Mouse (Mus musculus) neural tube, embryonic 14.5 days (tissue): ENCODE data around the gene Timm50. TPM values are rescaled to one million over a fixed set of nuclear protein-coding genes. Genes with fewer than 3 reads are reported as not detected.

Source experiments
- ATAC-seq: fragments of 200-750 bp; cut with Nextera tagmentation; 2 replicates; pipeline ENCODE4 v1.8.0; 2017; ENCODE audit warnings: low read depth, mild to moderate bottlenecking, moderate TSS enrichment, moderate library complexity
- H3K27ac ChIP-seq: fragments of 300-500 bp; sonication (generic); 2 replicates; pipeline ENCODE4 v1.5.1; 2014; ENCODE audit warnings: low read depth, mild to moderate bottlenecking, control low read depth, low read length, moderate library complexity, mixed read lengths
- H3K27me3 ChIP-seq: fragments of 300-500 bp; sonication (generic); 2 replicates; pipeline ENCODE4 v1.6.1; 2014; ENCODE audit warnings: low read length; ENCODE audit not compliant: control insufficient read depth, insufficient read depth
- H3K36me3 ChIP-seq: fragments of 300-500 bp; sonication (generic); 2 replicates; pipeline ENCODE4 v1.6.1; 2014; ENCODE audit warnings: low read length, mixed read lengths; ENCODE audit not compliant: control insufficient read depth, insufficient read depth
- H3K4me1 ChIP-seq: fragments of 300-500 bp; sonication (generic); 2 replicates; pipeline ENCODE4 v1.6.1; 2014; ENCODE audit warnings: low read length; ENCODE audit not compliant: control insufficient read depth, insufficient read depth
- H3K4me2 ChIP-seq: fragments of 300-500 bp; sonication (generic); 2 replicates; pipeline ENCODE4 v1.6.1; 2014; ENCODE audit warnings: mild to moderate bottlenecking, low read depth, low read length, control low read depth
- H3K4me3 ChIP-seq: fragments of 300-500 bp; sonication (generic); 2 replicates; pipeline ENCODE4 v1.5.1; 2014; ENCODE audit warnings: low read depth, low read length, control low read depth, mixed read lengths
- H3K9ac ChIP-seq: fragments of 300-500 bp; sonication (generic); replicated peaks from 2 replicates; pipeline ENCODE4 v1.6.1; 2014; ENCODE audit warnings: low read depth, mild to moderate bottlenecking, control low read depth, low read length, mixed read lengths
- H3K9me3 ChIP-seq: fragments of 300-500 bp; sonication (generic); 2 replicates; pipeline ENCODE4 v1.6.1; 2016; ENCODE audit warnings: low read length; ENCODE audit not compliant: control insufficient read depth
- WGBS: fragments of 180-500 bp; shearing (Covaris S2); extraction: QIAGEN DNeasy Blood & Tissue Kit; methylation state at CpG from one replicate; pipeline ENCODE4 v1.1.7; 2014; 5-methylcytosine and 5-hydroxymethylcytosine counted together
- polyA plus RNA-seq: library from polyadenylated mRNA; unstranded; fragments of >200 nt; fragmentation: Nextera tagmentation; extraction: Ambion mirVana; gene quantifications from 2 replicates; pipeline ENCODE4 v1.2.1, GENCODE M21; 2014

Gene Timm50
- 132 and 139 TPM in 2 replicates for polyA plus RNA-seq

- H3K36me3 ChIP-seq, result peaks cover 48% of the 10 kb centered on the region
- WGBS, result under 1% methylated on average over 43 of the region's 45 CpGs
- H3K4me3 ChIP-seq, result peak within 1 kb of the TSS; percentile 91
- H3K9me3 ChIP-seq, result no peaks in the 10 kb centered on the region
- H3K27ac ChIP-seq, result peak within 1 kb of the TSS; percentile 75
- peaks cover 7% of the 10 kb centered on the region for H3K4me1 ChIP-seq
- H3K27me3 ChIP-seq, result no peaks in the 10 kb centered on the region
- peak within 1 kb of the TSS; percentile 82 for H3K9ac ChIP-seq
- ATAC-seq, result peak; percentile 97
- peak within 1 kb of the TSS; percentile 91 for H3K4me2 ChIP-seq
Observed at GRCm38 (mm10) chr7:28311926-28312543, at the start of gene Timm50. Gene Timm50 (minus strand): TSS chr7:28312072.

GRCm38 (mm10) chr7:28360291-28360690 is 48.4 kb upstream of the Timm50 start:
- Histone ChIP-seq H3K4me3 (no peak overlapping the region), H3K9me3 (no peaks in the 10 kb centered on the region), H3K36me3 (peaks cover 16% of the 10 kb centered on the region), H3K27ac (no peak overlapping the region), H3K27me3 (no peaks in the 10 kb centered on the region), H3K4me1 (no peaks in the 10 kb centered on the region), H3K9ac (no peak overlapping the region), H3K4me2 (no peak overlapping the region)
- 92% methylated on average over 6 of the region's 6 CpGs for WGBS
- no peak for ATAC-seq

- no peaks in the 10 kb centered on the region for H3K4me1 ChIP-seq
- no peaks in the 10 kb centered on the region for H3K27me3 ChIP-seq
- no peak overlapping the region for H3K9ac ChIP-seq
- peaks cover 15% of the 10 kb centered on the region for H3K36me3 ChIP-seq
- no peak overlapping the region for H3K4me2 ChIP-seq
- 93% methylated on average over 10 of the region's 10 CpGs for WGBS
- no peaks in the 10 kb centered on the region for H3K9me3 ChIP-seq
- ATAC-seq, result no peak
- no peak overlapping the region for H3K27ac ChIP-seq
- no peak overlapping the region for H3K4me3 ChIP-seq
Observed at GRCm38 (mm10) chr7:28359854-28360253, 48.0 kb upstream of the Timm50 start.

GRCm38 (mm10) chr7:28358431-28358830 is 46.6 kb upstream of the Timm50 start:
- WGBS, result 76% methylated on average over 7 of the region's 7 CpGs
- H3K9ac ChIP-seq, result 0 out of 2 replicates have a peak overlapping the region, but pooled peaks have one; percentile 0

GRCm38 (mm10) chr7:28357984-28358383 is 46.1 kb upstream of the Timm50 start:
- H3K9me3 ChIP-seq, result no peaks in the 10 kb centered on the region
- 21% methylated on average over 5 of the region's 5 CpGs for WGBS
- peaks cover 29% of the 10 kb centered on the region for H3K36me3 ChIP-seq
- 0 out of 2 replicates have a peak overlapping the region, but pooled peaks have one; percentile 0 for H3K9ac ChIP-seq
- ATAC-seq, result no peak
- H3K27me3 ChIP-seq, result no peaks in the 10 kb centered on the region
- no peaks in the 10 kb centered on the region for H3K4me1 ChIP-seq
- H3K4me2 ChIP-seq, result no peak overlapping the region
- H3K27ac ChIP-seq, result no peak overlapping the region
- H3K4me3 ChIP-seq, result no peak overlapping the region

More at GRCm38 (mm10) chr7:28358431-28358830, 46.6 kb upstream of the Timm50 start:
- peaks cover 25% of the 10 kb centered on the region for H3K36me3 ChIP-seq
- no peak for ATAC-seq
- H3K27ac ChIP-seq, result no peak overlapping the region
- H3K27me3 ChIP-seq, result no peaks in the 10 kb centered on the region
- H3K4me3 ChIP-seq, result no peak overlapping the region
- no peaks in the 10 kb centered on the region for H3K9me3 ChIP-seq
- H3K4me1 ChIP-seq, result no peaks in the 10 kb centered on the region
- no peak overlapping the region for H3K4me2 ChIP-seq

- H3K27ac ChIP-seq, result peak overlapping the region; percentile 34; the same call in 1 of the 2 replicates
- H3K4me1 ChIP-seq, result no peaks in the 10 kb centered on the region; the same call in 1 of the 2 replicates
- H3K4me2 ChIP-seq, result no peak overlapping the region
- no peaks in the 10 kb centered on the region for H3K27me3 ChIP-seq
- ATAC-seq, result 0 out of 2 replicates have a peak, but pooled peaks have one; percentile 28
- peaks cover 25% of the 10 kb centered on the region for H3K36me3 ChIP-seq
- no peaks in the 10 kb centered on the region for H3K9me3 ChIP-seq
- H3K9ac ChIP-seq, result no peak overlapping the region
- WGBS, result 16% methylated on average over 1 of the region's 5 CpGs
- no peak overlapping the region for H3K4me3 ChIP-seq
Observed at GRCm38 (mm10) chr7:28356981-28357380, 45.1 kb upstream of the Timm50 start.

- H3K4me1 ChIP-seq, result peaks cover 8% of the 10 kb centered on the region
- H3K9me3 ChIP-seq, result no peaks in the 10 kb centered on the region
- peaks cover 17% of the 10 kb centered on the region for H3K36me3 ChIP-seq
- H3K4me3 ChIP-seq, result no peak overlapping the region
- no peak overlapping the region for H3K4me2 ChIP-seq
- ATAC-seq, result no peak
- H3K9ac ChIP-seq, result no peak overlapping the region
- H3K27me3 ChIP-seq, result no peaks in the 10 kb centered on the region
- WGBS, result 86% methylated on average over 3 of the region's 3 CpGs
- H3K27ac ChIP-seq, result no peak overlapping the region
Observed at GRCm38 (mm10) chr7:28355221-28355620, 43.3 kb upstream of the Timm50 start.

GRCm38 (mm10) chr7:28354596-28354995 is 42.7 kb upstream of the Timm50 start:
- Histone ChIP-seq H3K4me2 (no peak overlapping the region), H3K36me3 (peaks cover 16% of the 10 kb centered on the region), H3K27ac (no peak overlapping the region), H3K9me3 (no peaks in the 10 kb centered on the region), H3K9ac (no peak overlapping the region), H3K4me1 (peaks cover 12% of the 10 kb centered on the region), H3K27me3 (no peaks in the 10 kb centered on the region), H3K4me3 (no peak overlapping the region)
- ATAC-seq, result no peak
- WGBS, result 88% methylated on average over 3 of the region's 3 CpGs

GRCm38 (mm10) chr7:28354113-28354581 is 42.3 kb upstream of the Timm50 start:
- H3K36me3 ChIP-seq, result peaks cover 16% of the 10 kb centered on the region
- no peak overlapping the region for H3K4me2 ChIP-seq
- no peaks in the 10 kb centered on the region for H3K27me3 ChIP-seq
- 88% methylated on average over 3 of the region's 3 CpGs for WGBS
- no peaks in the 10 kb centered on the region for H3K9me3 ChIP-seq
- H3K4me3 ChIP-seq, result no peak overlapping the region
- no peak overlapping the region for H3K9ac ChIP-seq
- no peak overlapping the region for H3K27ac ChIP-seq
- ATAC-seq, result no peak
- peaks cover 15% of the 10 kb centered on the region for H3K4me1 ChIP-seq
